Comparison of ENCODE assay signal across 8 mouse cellular contexts in genomic region chr6:52305877-52306389, GRCm38 (mm10). TPM values are rescaled to one million over a fixed set of nuclear protein-coding genes. Genes with fewer than 3 reads are reported as not detected.
DNase-seq lines count a peak whose midpoint lies in the region; ATAC-seq lines count a peak whose summit lies in the region.

No protein-coding gene starts in this region.

- H3K9ac ChIP-seq in intestine, embryonic 16.5 days (ENCODE audit: low read depth, low read length), result peak overlapping the region; percentile 57

- peak overlapping the region; percentile 83 for H3K4me2 ChIP-seq in intestine, embryonic 16.5 days (ENCODE audit: low read depth, low read length)

- DNase-seq in ZHBTc4 (ENCODE audit: low read depth, low spot score), result peak; percentile 91
- peak; percentile 79 for DNase-seq in embryo, embryonic 9.5 days (ENCODE audit: extremely low spot score)
- peak; percentile 95 for DNase-seq in heart, adult 11 months
- peak; percentile 68 for DNase-seq in left cerebral cortex, postnatal 4 days
- DNase-seq in skeletal muscle tissue, adult 2 months (ENCODE audit: low read depth, low spot score), result peak; percentile 40
- DNase-seq in cerebellum, adult 8-10 months, result no peak

- ATAC-seq in intestine, embryonic 16.5 days, result peak; percentile 75
- peak; percentile 67; the same call in 1 of the 2 replicates for ATAC-seq in megakaryocyte-erythroid progenitor cell, adult 5-6 weeks (replicated peaks; ENCODE audit: low FRiP score, low TSS enrichment, poor library complexity, severe bottlenecking)

- peaks cover 54% of the 10 kb centered on the region for H3K27me3 ChIP-seq in intestine, embryonic 16.5 days (replicated peaks; ENCODE audit: control insufficient read depth, insufficient read depth, low read length)

- WGBS in intestine, embryonic 16.5 days, result under 1% methylated on average over 30 of the region's 30 CpGs

- no peaks in the 10 kb centered on the region for H3K9me3 ChIP-seq in intestine, embryonic 16.5 days (ENCODE audit: control insufficient read depth, low read length)

- intact Hi-C loops in left cerebral cortex, postnatal 4 days (cut with DNase I), result loop anchor here (5.0 to 10.0 kb wide), 2 partner anchors 271 to 299 kb away; no protein-coding TSS in a partner anchor

- peak overlapping the region; percentile 56 for H3K4me3 ChIP-seq in intestine, embryonic 16.5 days (ENCODE audit: low read length)

- H3K27ac ChIP-seq in intestine, embryonic 16.5 days (ENCODE audit: low read length), result no peak overlapping the region

- no peaks in the 10 kb centered on the region for H3K36me3 ChIP-seq in intestine, embryonic 16.5 days (ENCODE audit: control insufficient read depth, insufficient read depth, low read length)

- peaks cover 10% of the 10 kb centered on the region for H3K4me1 ChIP-seq in intestine, embryonic 16.5 days (ENCODE audit: control insufficient read depth, insufficient read depth, low read length)

RNA-seq across cellular contexts. Expression of gene Evx1, which starts 7.4 kb away (rescaled TPM):
- polyA plus RNA-seq in intestine, embryonic 16.5 days (2015; fragmentation: Nextera tagmentation; extraction: Ambion mirVana), result not detected in 2 replicates
- not detected for total RNA-seq in left cerebral cortex, postnatal 4 days (2021)
- not detected in 2 replicates for total RNA-seq in megakaryocyte-erythroid progenitor cell, adult 5-6 weeks (2014; fragmentation: Nextera tagmentation)
- not detected in 2 replicates for total RNA-seq in megakaryocyte-erythroid progenitor cell, adult 5-6 weeks (2017)

RNA-seq across cellular contexts. Expression of gene Hoxa13, which starts 45.3 kb away (rescaled TPM):
- 0.24 and 0.45 TPM in 2 replicates for polyA plus RNA-seq in intestine, embryonic 16.5 days (2015; fragmentation: Nextera tagmentation; extraction: Ambion mirVana)
- total RNA-seq in left cerebral cortex, postnatal 4 days (2021), result not detected
- total RNA-seq in megakaryocyte-erythroid progenitor cell, adult 5-6 weeks (2014; fragmentation: Nextera tagmentation), result not detected in 2 replicates
- not detected in 2 replicates for total RNA-seq in megakaryocyte-erythroid progenitor cell, adult 5-6 weeks (2017)
